Mouse (Mus musculus): ENCODE results near the gene Ccni. TPM values are rescaled to one million over a fixed set of nuclear protein-coding genes. Genes with fewer than 3 reads are reported as not detected.

The Ccni gene
- total and polyA plus RNA-seq, 3 experiments = 33.4 to 199 (median 83.2) TPM

GRCm38 (mm10) chr5:93239590-93240544 lies 33.6 kb upstream of the Ccni start:
- Histone ChIP-seq H3K36me3 (ENCODE audit: control insufficient read depth in 1 of 2, insufficient read depth in 2 of 2, low read length in 2 of 2) (peaks cover 0 to 23% of the 10 kb centered on the region in 2 experiments; a peak in 2 of 4 replicates), H3K4me3 (ENCODE audit: control insufficient read depth in 1 of 2, insufficient read depth in 1 of 2, low read depth in 2 of 2, low read length in 2 of 2) (no peak overlapping the region), H3K27me3 (ENCODE audit: control insufficient read depth in 1 of 2, insufficient read depth in 2 of 2, low read length in 2 of 2) (no peaks in the 10 kb centered on the region), H3K9ac (ENCODE audit: control insufficient read depth, low read depth, low read length, poor library complexity, severe bottlenecking) (no peak overlapping the region), H3K9me3 (replicated peaks; ENCODE audit: insufficient read depth, low read length) (no peaks in the 10 kb centered on the region), H3K79me2 (ENCODE audit: control insufficient read depth, insufficient read depth, low read length, poor library complexity) (no peaks in the 10 kb centered on the region), H3K4me1 (ENCODE audit: control insufficient read depth in 1 of 2, insufficient read depth in 2 of 2, low read length in 2 of 2) (peaks cover 6 to 16% of the 10 kb centered on the region in 2 experiments; a peak in 3 of 4 replicates), H3K27ac (ENCODE audit: control insufficient read depth, low read depth, low read length) (peak overlapping the region; percentile 67)
- peak; percentile 96 for DNase-seq (ENCODE audit: low read depth, low spot score)
- no peak for TF ChIP-seq KAT2A (conservative IDR thresholded peaks at IDR 0.05; ENCODE audit: low read depth, low read length)
- no peak for TF ChIP-seq UBTF (IDR thresholded peaks at IDR 0.05; ENCODE audit: borderline replicate concordance, insufficient read depth, low read depth, low read length)
- TF ChIP-seq E2F4 (IDR thresholded peaks at IDR 0.05; ENCODE audit: borderline replicate concordance, low read depth, low read length) = no peak
- no peak for TF ChIP-seq CHD2 (IDR thresholded peaks at IDR 0.05; ENCODE audit: low read length)
- peak; percentile 22; the same call in 1 of the 2 replicates for TF ChIP-seq ZC3H11A (IDR thresholded peaks at IDR 0.05; ENCODE audit: low read depth, low read length)
- no peak for TF ChIP-seq GABPA (IDR thresholded peaks at IDR 0.05; ENCODE audit: low read depth, low read length)
- peak; percentile 99 for TF ChIP-seq TCF12 (IDR thresholded peaks at IDR 0.05; ENCODE audit: low read depth, low read length)
- no peak for TF ChIP-seq USF1 (IDR thresholded peaks at IDR 0.05; ENCODE audit: low read depth, low read length)
- TF ChIP-seq EP300 (IDR thresholded peaks at IDR 0.05; ENCODE audit: low read depth in 1 of 2, low read length in 2 of 2) = peak; percentile 97 to 98
- 0 out of 2 replicates have a peak, but pooled peaks have one; percentile 76 for TF ChIP-seq MYC (IDR thresholded peaks at IDR 0.05; ENCODE audit: low read depth, low read length)
- peak; percentile 91 for TF ChIP-seq ETS1 (IDR thresholded peaks at IDR 0.05; ENCODE audit: low read depth, low read length)
- TF ChIP-seq MYB (IDR thresholded peaks at IDR 0.05; ENCODE audit: low read depth, low read length) = 0 out of 2 replicates have a peak, but pooled peaks have one; percentile 37
- no peak for TF ChIP-seq MAX (IDR thresholded peaks at IDR 0.05; ENCODE audit: low read length)
- no peak for TF ChIP-seq MXI1 (IDR thresholded peaks at IDR 0.05; ENCODE audit: low read depth, low read length)
- TF ChIP-seq ZMIZ1 (IDR thresholded peaks at IDR 0.05; ENCODE audit: low read depth, low read length) = no peak
- no peak for TF ChIP-seq NRF1 (IDR thresholded peaks at IDR 0.05; ENCODE audit: insufficient read depth, low read depth, low read length, poor library complexity, severe bottlenecking)
- TF ChIP-seq CTCF (IDR thresholded peaks at IDR 0.05 in 2 of 3, conservative IDR thresholded peaks at IDR 0.05 in 1 of 3; ENCODE audit: control insufficient read depth in 1 of 3, insufficient read depth in 1 of 3, low read depth in 2 of 3, low read length in 3 of 3, poor library complexity in 1 of 3, severe bottlenecking in 1 of 3) = no peak
- no peak for TF ChIP-seq ZKSCAN1 (IDR thresholded peaks at IDR 0.05; ENCODE audit: low read depth, low read length)
- no peak for TF ChIP-seq RAD21 (IDR thresholded peaks at IDR 0.05; ENCODE audit: low read depth, low read length)
- no peak for TF ChIP-seq CHD1 (IDR thresholded peaks at IDR 0.05; ENCODE audit: low read depth, low read length)
- TF ChIP-seq SMC3 (IDR thresholded peaks at IDR 0.05; ENCODE audit: low read depth, low read length) = no peak
- TF ChIP-seq GATA1 (IDR thresholded peaks at IDR 0.05; ENCODE audit: low read depth, low read length) = peak; percentile 99
- peak; percentile 12; the same call in 1 of the 2 replicates for TF ChIP-seq BHLHE40 (IDR thresholded peaks at IDR 0.05; ENCODE audit: borderline replicate concordance, low read depth, low read length)
- no peak for TF ChIP-seq ELF1 (IDR thresholded peaks at IDR 0.05; ENCODE audit: low read depth, low read length)
- no peak for TF ChIP-seq MAZ (IDR thresholded peaks at IDR 0.05; ENCODE audit: low read depth, low read length)
- 0 out of 2 replicates have a peak, but pooled peaks have one; percentile 14 for TF ChIP-seq HCFC1 (IDR thresholded peaks at IDR 0.05; ENCODE audit: low read depth, low read length)
- TF ChIP-seq POLR2A (IDR thresholded peaks at IDR 0.05; ENCODE audit: control insufficient read depth in 1 of 2, insufficient read depth in 1 of 2, low read depth in 1 of 2, low read length in 2 of 2, poor library complexity in 1 of 2) = no peak
- peak; percentile 65; the same call in 1 of the 2 replicates for TF ChIP-seq MAFK (IDR thresholded peaks at IDR 0.05; ENCODE audit: borderline replicate concordance, low read depth, low read length)
- no peak for TF ChIP-seq MEF2A (IDR thresholded peaks at IDR 0.05; ENCODE audit: extremely low read depth, insufficient replicate concordance, low read depth, low read length, poor library complexity, severe bottlenecking)
- no peak for TF ChIP-seq TBP (IDR thresholded peaks at IDR 0.05; ENCODE audit: low read depth, low read length)
- peak; percentile 85 for TF ChIP-seq SIN3A (IDR thresholded peaks at IDR 0.05; ENCODE audit: low read length)
- TF ChIP-seq ZNF384 (IDR thresholded peaks at IDR 0.05; ENCODE audit: low read depth, low read length) = no peak
- no peak for TF ChIP-seq NELFE (IDR thresholded peaks at IDR 0.05; ENCODE audit: low read depth, low read length)
- TF ChIP-seq USF2 (IDR thresholded peaks at IDR 0.05; ENCODE audit: borderline replicate concordance in 1 of 2, insufficient read depth in 1 of 2, low read depth in 1 of 2, low read length in 2 of 2) = no peak
- peak; percentile 99 for TF ChIP-seq TAL1 (IDR thresholded peaks at IDR 0.05; ENCODE audit: low read length)
